Mouse (Mus musculus) lung, postnatal 0 days (tissue): ENCODE data around the gene Wfdc1.

Source experiments
- CTCF ChIP-seq: IDR thresholded peaks from 2 replicates; pipeline ENCODE4 v1.5.1; 2016; ENCODE audit warnings: antibody characterized with exemption, mild to moderate bottlenecking
- EP300 ChIP-seq: IDR thresholded peaks from 2 replicates; pipeline ENCODE4 v1.6.1; 2016; ENCODE audit warnings: antibody characterized with exemption, mild to moderate bottlenecking, control low read depth

GRCm38 (mm10) chr8:119622555-119622954, 43.6 kb upstream of the Wfdc1 start:
- no peak for TF ChIP-seq CTCF
- no peak for TF ChIP-seq EP300
